Mouse (Mus musculus) midbrain, embryonic 10.5 days (tissue): ENCODE results near the gene Tcn2. TPM values are rescaled to one million over a fixed set of nuclear protein-coding genes. Genes with fewer than 3 reads are reported as not detected.
"Not testable (repeated sequence)": the region's sequence is repeated elsewhere in the genome, so short reads cannot be mapped to it uniquely, and the experiment has no call there.

Experiments
- DNase-seq: peaks from one replicate; pipeline ENCODE4 v3.0.0-alpha.2; 2017; ENCODE audit warnings: low spot score
- H3K27ac ChIP-seq: fragments of 300-500 bp; sonication (generic); replicated peaks from 2 replicates; pipeline ENCODE4 v1.5.1; 2016; ENCODE audit warnings: mild to moderate bottlenecking
- H3K27me3 ChIP-seq: fragments of 300-500 bp; sonication (generic); 2 replicates; pipeline ENCODE4 v1.6.1; 2016; ENCODE audit warnings: low read depth, mild to moderate bottlenecking; ENCODE audit not compliant: poor library complexity, severe bottlenecking
- H3K36me3 ChIP-seq: fragments of 300-500 bp; sonication (generic); 2 replicates; pipeline ENCODE4 v1.6.1; 2016; ENCODE audit warnings: mild to moderate bottlenecking, moderate library complexity
- H3K4me1 ChIP-seq: fragments of 300-500 bp; sonication (generic); 2 replicates; pipeline ENCODE4 v1.6.1; 2016
- H3K4me3 ChIP-seq: fragments of 300-500 bp; sonication (generic); 2 replicates; pipeline ENCODE4 v1.5.1; 2016; ENCODE audit warnings: mild to moderate bottlenecking, moderate library complexity
- H3K9me3 ChIP-seq: fragments of 300-500 bp; sonication (generic); replicated peaks from 2 replicates; pipeline ENCODE4 v1.6.1; 2016; ENCODE audit warnings: mild to moderate bottlenecking
- WGBS: fragments of 180-500 bp; shearing (Covaris S2); methylation state at CpG from one replicate; pipeline ENCODE4 v1.1.7; 2016; 5-methylcytosine and 5-hydroxymethylcytosine counted together
- polyA plus RNA-seq: library from polyadenylated mRNA; unstranded; fragments of >200 nt; fragmentation: Nextera tagmentation; extraction: Ambion mirVana; gene quantifications from 2 replicates; pipeline ENCODE4 v1.2.1, GENCODE M21; 2016

Gene Tcn2
- polyA plus RNA-seq, 1 experiment from 2014 or later: 24.5 TPM

DNA sequence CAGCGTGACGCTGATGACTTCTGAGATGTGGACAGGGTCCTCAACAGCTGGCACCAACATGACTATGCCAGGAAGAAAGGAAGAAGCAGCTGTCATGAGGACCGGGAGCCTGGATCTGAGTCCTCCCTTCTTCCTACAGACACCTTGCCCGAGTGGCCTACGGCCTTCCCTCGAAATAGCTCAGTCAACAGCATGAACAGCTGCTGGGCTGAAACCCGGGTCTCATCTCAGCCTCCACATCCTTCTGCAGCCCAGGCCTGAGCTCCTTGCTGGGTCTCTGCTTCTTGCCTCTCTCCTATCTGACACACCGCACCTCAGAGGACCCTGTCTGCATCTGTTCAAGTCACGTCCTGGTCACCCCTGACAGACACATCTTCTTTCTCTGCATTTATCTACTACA lies 9.8 kb downstream of the Tcn2 start:
- H3K9me3 ChIP-seq: no peaks in the 10 kb centered on the region
- no peak overlapping the region for H3K4me3 ChIP-seq
- WGBS: 89% methylated on average over 9 of the region's 9 CpGs
- no peak overlapping the region for H3K27ac ChIP-seq
- no peak for DNase-seq
- no peaks in the 10 kb centered on the region for H3K27me3 ChIP-seq
- H3K4me1 ChIP-seq: 0 out of 2 replicates have a peak, but pooled peaks cover 3% of the 10 kb centered on the region
- peaks cover 38% of the 10 kb centered on the region for H3K36me3 ChIP-seq

DNA sequence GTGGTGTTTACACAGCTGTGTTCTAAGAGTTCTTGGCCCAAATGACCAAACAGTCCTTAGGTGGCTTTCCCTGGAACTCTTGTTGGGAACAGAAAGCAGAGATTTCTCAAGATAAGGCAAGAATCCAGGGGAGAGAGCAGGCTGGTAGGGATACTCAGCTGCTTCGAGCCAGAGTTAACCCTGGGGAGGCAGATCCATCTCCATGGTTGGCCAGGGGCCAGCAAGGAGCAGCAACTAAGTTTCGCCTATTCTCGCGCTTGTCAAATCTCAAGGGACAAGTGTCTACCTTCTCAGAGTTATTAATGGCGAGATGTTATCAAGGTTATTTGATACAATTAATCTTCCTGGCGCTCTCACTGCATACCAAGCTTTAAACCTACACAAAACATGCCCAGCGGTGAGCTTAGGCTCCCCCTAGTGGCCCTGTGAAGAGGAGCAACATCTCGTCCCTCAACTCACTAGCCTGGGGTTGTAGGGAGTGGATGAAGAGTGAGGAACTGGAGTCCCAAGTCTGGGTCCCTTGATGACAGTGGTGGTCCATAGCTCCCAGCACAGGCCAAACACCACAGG lies 10.6 kb downstream of the Tcn2 start:
- Histone ChIP-seq H3K4me1 (0 out of 2 replicates have a peak, but pooled peaks cover 3% of the 10 kb centered on the region), H3K36me3 (peaks cover 33% of the 10 kb centered on the region), H3K27me3 (no peaks in the 10 kb centered on the region), H3K4me3 (no peak overlapping the region), H3K9me3 (no peaks in the 10 kb centered on the region), H3K27ac (no peak overlapping the region)
- peak; percentile 51 for DNase-seq
- 34% methylated on average over 8 of the region's 8 CpGs for WGBS

DNA sequence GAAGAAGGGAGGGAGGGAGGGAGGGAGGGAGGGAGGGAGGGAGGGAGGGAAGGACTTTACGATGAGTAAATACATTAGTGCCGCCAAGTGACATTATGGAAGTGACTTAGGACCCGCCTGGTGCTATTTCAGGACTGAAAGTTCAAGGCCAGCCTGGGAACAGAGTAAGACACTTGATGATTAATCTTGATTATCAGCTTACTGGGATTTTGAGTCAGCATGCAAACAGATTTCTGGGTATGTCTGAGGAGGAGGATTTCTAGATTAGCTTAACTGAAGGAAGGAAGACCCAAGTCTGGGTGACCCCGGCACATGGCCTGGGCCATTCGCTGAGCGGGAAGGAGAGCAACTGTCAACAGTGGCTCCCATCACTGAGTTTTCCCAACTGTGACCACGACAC lies 11.5 kb downstream of the Tcn2 start:
- Histone ChIP-seq H3K4me1 (0 out of 2 replicates have a peak, but pooled peaks cover 3% of the 10 kb centered on the region), H3K9me3 (no peaks in the 10 kb centered on the region), H3K4me3 (no peak overlapping the region), H3K27me3 (no peaks in the 10 kb centered on the region; the same call in 1 of the 2 replicates), H3K36me3 (peaks cover 31% of the 10 kb centered on the region), H3K27ac (no peak overlapping the region)
- no peak for DNase-seq
- WGBS: 90% methylated on average over 7 of the region's 7 CpGs

DNA sequence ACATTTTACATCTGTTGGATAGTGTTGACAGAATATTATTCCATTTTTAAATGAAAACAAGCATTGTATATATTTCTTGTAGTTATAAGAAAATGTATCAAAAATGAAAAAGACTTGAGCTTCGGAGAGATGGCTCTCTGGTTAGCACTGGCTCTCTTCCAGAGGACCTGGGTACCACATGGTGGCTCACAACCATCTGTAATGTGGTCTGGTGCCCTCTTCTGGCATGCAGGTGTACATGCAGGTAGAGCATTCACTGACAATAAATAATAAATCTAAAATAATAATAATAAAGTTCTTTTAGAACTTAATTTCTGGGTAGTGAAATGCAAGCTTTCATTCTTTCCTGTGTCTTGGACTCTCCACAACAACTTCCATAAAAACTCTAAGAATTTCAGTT lies 13.2 kb downstream of the Tcn2 start:
- no peak overlapping the region for H3K4me3 ChIP-seq
- H3K27ac ChIP-seq: no peak overlapping the region
- no peaks in the 10 kb centered on the region; the same call in 1 of the 2 replicates for H3K27me3 ChIP-seq
- peaks cover 10% of the 10 kb centered on the region for H3K4me1 ChIP-seq
- peaks cover 16% of the 10 kb centered on the region for H3K36me3 ChIP-seq
- no peak for DNase-seq
- H3K9me3 ChIP-seq: no peaks in the 10 kb centered on the region
- 79% methylated on average over 1 of the region's 1 CpGs for WGBS

DNA sequence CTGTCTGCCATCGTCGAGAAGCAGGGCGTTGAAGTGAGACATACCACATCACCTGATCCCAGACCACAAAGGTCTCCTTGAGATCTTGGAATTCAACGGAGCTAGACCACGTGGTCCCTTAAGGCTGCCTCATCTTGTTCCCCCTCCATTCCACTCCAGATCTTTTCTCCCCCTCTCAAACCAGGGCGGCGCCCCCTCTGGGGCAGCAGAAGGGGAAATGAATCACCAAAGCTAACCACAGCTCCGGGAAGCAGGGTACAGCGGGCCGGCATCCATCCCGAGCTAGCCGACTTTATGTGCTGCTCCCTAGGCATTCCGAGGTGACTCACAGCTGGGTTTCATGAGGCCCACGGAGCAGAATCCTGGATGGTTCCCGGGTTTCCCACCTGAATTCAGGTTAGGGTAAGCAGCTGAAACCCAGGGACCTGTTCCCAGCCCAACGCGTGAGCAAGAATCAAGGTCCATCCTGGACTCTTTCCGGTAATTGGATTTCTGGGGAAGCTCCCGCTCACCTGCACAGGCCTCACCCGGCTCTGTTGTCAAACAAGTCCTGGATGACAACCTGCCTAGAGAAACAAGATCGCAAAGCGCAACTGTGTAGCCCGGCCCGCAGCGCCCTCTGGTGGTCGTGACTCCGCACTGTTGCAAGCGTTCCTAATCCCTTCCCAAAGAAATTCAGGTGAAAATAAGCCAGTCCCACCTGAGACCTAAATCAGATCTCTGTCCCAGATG lies 17.7 kb downstream of the Tcn2 start, which contains the start of gene Slc35e4:
Gene Slc35e4 (minus strand): TSS at position 556 of the 732 bp plus-strand sequence.
- WGBS: under 1% methylated on average over 28 of the region's 28 CpGs
- Histone ChIP-seq H3K27me3 (peaks cover 22% of the 10 kb centered on the region), H3K4me3 (peak within 1 kb of the TSS; percentile 76), H3K9me3 (no peaks in the 10 kb centered on the region), H3K36me3 (no peaks in the 10 kb centered on the region), H3K27ac (peak within 1 kb of the TSS; percentile 83), H3K4me1 (peaks cover 45% of the 10 kb centered on the region)
- DNase-seq: peak; percentile 85

DNA sequence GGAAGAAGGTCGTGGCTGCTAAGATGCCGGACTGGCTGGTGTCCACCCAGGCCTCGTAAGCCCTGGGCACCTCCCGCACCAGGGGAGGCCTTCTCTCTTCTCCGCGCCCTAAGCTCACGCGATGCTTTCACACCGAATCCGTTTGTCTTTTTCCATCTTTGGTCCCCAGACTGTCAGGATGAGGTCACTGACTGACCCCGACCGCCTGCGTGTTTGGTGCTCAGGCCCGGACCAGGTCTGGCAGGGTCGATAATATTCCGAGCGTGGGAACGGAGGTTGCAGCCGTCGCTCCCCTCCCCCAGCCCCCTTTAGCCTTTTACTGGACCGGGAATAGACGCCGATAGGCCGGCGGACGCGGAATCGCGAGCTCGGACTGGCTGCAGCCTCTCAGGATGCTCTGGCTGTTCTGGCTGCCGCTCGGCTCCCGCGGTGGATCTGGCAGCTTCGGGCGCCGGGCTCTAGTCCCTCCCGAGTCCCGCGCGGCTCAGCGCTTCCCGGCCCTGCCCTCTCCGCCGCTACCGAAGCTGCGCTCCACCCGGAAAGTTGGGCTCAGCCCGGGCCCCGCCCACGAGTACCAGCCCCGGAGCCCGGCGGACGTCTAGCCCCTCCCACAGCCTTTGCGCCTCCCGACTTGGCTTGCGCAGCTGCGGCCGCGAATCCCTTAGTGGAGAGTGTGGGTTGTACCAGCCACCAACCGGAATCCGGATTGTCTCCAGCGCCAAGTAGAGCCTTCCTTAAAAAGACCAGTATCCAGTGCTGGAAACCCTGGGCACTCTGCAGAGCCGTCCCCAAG lies 18.4 kb downstream of the Tcn2 start:
- peak; percentile 88 for DNase-seq
- Histone ChIP-seq H3K27me3 (peaks cover 22% of the 10 kb centered on the region), H3K27ac (peak overlapping the region; percentile 83), H3K4me3 (peak overlapping the region; percentile 76), H3K4me1 (peaks cover 48% of the 10 kb centered on the region), H3K36me3 (no peaks in the 10 kb centered on the region), H3K9me3 (no peaks in the 10 kb centered on the region)
- under 1% methylated on average over 65 of the region's 65 CpGs for WGBS

DNA sequence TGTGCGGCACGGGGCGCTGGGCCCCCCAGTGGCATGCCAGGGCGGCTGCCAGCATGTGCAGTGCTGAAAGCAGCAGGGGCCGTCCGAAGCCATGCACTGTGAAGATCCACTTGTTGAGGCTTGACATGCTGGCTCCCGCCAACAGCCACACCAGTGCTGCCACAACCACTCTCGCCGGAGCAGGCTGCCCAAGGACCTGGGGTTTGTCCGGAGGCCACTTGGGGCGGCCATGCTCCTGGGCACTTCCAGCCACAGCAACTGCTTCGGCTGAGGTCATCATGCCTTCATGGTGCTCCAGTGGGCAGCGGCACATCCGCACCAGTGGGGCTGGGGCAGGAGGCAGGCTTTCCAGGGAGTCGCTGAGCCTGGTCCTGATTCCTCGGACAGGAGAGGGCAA lies 19.1 kb downstream of the Tcn2 start:
- Histone ChIP-seq H3K4me3 (peak overlapping the region; percentile 76), H3K27ac (peak overlapping the region; percentile 83), H3K4me1 (peaks cover 55% of the 10 kb centered on the region), H3K36me3 (no peaks in the 10 kb centered on the region), H3K9me3 (no peaks in the 10 kb centered on the region), H3K27me3 (peaks cover 22% of the 10 kb centered on the region)
- WGBS: 4% methylated on average over 16 of the region's 16 CpGs
- peak; percentile 48 for DNase-seq

DNA sequence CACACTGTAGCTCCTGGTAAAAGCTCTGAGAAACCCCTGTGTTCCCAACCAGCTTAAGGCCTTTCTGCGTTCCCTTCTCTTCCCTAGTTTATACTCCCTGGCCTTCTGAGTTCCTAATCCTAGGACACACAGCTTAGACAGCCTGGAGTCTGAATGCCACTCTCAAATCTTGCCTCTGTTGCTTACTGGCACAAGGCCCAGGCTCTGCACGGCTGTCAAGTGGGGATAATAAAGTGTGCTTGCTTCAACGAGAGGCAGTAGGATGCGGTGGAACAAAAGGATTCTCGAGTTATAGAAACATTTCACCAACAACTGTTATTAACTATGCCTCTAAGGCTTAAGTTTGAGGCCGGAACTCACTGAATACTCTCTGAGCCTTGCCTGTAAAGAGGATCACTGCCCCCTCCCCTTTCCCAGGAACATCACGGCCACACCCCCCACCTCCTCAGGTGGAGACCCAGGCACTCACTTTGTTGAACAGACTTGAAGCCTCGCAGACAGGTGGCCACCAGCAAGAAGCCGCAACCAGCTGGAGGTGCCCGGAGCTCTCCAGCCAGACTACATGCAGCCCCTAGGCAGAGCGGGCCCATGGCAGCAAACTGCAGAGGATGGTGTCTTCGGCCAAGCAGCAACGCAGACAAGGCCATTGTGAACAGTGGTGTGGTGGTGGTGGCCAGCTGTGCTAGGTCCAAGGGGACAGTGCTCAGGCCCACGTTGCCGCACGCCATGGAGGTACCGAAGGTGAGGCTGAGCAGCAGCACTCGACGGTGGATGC lies 19.7 kb downstream of the Tcn2 start:
- H3K4me1 ChIP-seq: peaks cover 56% of the 10 kb centered on the region
- DNase-seq: no peak
- no peaks in the 10 kb centered on the region for H3K9me3 ChIP-seq
- H3K36me3 ChIP-seq: 0 out of 2 replicates have a peak, but pooled peaks cover 3% of the 10 kb centered on the region
- peak overlapping the region; percentile 83 for H3K27ac ChIP-seq
- peak overlapping the region; percentile 76 for H3K4me3 ChIP-seq
- 25% methylated on average over 19 of the region's 19 CpGs for WGBS
- H3K27me3 ChIP-seq: peaks cover 22% of the 10 kb centered on the region

DNA sequence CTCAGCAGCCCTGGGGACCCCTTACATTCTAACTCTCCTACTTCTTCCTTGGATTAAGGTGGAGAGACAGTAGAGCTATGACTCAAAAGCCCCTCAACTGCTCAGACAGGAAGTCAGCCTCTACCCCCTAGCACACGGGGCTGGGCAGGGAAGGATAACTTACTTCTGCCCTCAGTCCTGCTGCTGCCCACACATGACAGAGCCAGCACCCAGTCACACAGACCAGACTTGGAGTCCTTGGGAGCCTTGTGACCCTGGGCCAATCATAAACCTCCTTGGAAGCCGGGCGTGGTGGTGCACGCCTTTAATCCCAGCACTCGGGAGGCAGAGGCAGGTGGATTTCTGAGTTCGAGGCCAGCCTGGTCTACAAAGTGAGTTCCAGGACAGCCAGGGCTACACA lies 20.5 kb downstream of the Tcn2 start:
- not testable (repeated sequence) for H3K4me3 ChIP-seq, DNase-seq, H3K9me3 ChIP-seq, H3K27ac ChIP-seq
- Histone ChIP-seq H3K27me3 (peaks cover 22% of the 10 kb centered on the region), H3K4me1 (peaks cover 56% of the 10 kb centered on the region), H3K36me3 (peaks cover 11% of the 10 kb centered on the region; the same call in 1 of the 2 replicates)
- 92% methylated on average over 6 of the region's 6 CpGs for WGBS

DNA sequence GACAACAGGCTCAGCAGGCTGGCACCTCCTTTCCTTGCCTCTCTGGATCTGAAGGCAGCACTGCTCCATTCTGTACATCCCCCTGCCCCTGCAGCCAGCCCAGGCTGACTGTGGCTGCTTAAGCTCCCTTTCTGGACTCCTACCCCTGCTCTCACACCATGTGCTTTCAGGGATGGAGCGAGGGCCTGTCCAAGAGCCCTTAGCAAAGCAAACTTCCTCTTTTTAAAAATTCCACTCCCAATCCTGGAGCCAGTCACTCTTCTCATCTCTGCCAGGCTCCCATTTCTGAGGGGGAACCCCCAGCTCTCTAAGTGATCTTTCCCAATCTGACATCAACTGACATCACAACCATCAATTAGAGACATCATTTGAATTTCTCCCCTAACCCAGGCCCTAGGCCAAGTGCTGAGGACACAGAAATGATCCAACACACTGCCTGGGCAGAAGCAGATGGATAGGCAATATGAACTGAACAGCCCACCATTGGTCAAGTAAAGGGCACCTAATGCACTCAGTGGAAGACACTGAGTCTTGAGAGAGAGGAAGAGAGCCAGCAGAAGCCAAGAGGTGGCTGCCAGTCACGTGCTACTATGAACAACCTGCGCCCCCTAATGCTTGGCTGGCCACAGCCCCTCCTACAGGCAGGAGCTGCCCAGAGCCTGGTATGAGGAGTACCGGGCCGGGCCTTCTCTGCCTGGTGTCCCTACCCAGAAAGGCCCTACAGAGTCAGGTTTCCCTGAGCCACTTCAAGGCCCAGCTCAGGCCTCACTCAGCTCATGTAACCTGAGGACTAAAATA lies 21.2 kb downstream of the Tcn2 start:
- no peaks in the 10 kb centered on the region for H3K9me3 ChIP-seq
- H3K27me3 ChIP-seq: peaks cover 22% of the 10 kb centered on the region
- WGBS: 68% methylated on average over 5 of the region's 5 CpGs
- peaks cover 56% of the 10 kb centered on the region for H3K4me1 ChIP-seq
- DNase-seq: no peak
- H3K36me3 ChIP-seq: peaks cover 13% of the 10 kb centered on the region; the same call in 1 of the 2 replicates
- no peak overlapping the region for H3K4me3 ChIP-seq
- no peak overlapping the region for H3K27ac ChIP-seq

DNA sequence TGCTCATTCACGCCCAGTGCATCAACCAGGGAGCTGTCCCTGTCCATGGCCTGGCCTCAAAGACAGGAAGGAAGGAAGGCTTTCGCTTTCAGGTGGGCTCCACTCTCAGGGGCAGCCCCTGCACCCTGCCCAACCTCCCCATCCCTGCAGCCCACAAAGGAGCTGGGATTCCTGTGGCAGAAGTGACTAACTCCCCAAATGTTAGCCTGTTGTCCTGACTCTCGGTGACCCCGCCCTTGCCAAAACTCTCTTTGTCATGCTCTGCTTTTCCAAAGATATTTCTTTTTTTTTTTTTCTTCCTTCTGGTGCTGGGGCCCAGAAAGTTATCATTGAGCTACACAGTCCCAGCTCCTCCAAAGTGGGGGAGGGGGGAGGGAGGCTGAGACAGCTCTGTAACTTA lies 22.7 kb downstream of the Tcn2 start:
- H3K27me3 ChIP-seq: peaks cover 22% of the 10 kb centered on the region
- H3K27ac ChIP-seq: no peak overlapping the region
- no peaks in the 10 kb centered on the region for H3K9me3 ChIP-seq
- H3K4me1 ChIP-seq: peaks cover 54% of the 10 kb centered on the region
- H3K4me3 ChIP-seq: no peak overlapping the region
- WGBS: 90% methylated on average over 4 of the region's 4 CpGs
- peaks cover 20% of the 10 kb centered on the region; the same call in 1 of the 2 replicates for H3K36me3 ChIP-seq
- DNase-seq: no peak
